Mouse (Mus musculus): Measurements from ENCODE around the gene Hlcs. TPM values are rescaled to one million over a fixed set of nuclear protein-coding genes. Genes with fewer than 3 reads are reported as not detected.

Gene Hlcs
- polyA plus RNA-seq, 1 experiment from 2014 or later, result 2.8 TPM

GRCm38 (mm10) chr16:94307942-94308341 lies 5.4 kb downstream of the Hlcs start:
- ATAC-seq, result no peak
- no peak overlapping the region for H3K9ac ChIP-seq (ENCODE audit: low read depth, low read length)
- no peaks in the 10 kb centered on the region for H3K36me3 ChIP-seq (ENCODE audit: control insufficient read depth, insufficient read depth)
- no peaks in the 10 kb centered on the region for H3K27me3 ChIP-seq (replicated peaks; ENCODE audit: control insufficient read depth, insufficient read depth, low read length)
- no peak for TF ChIP-seq CTCF (IDR thresholded peaks at IDR 0.05; ENCODE audit: low read depth)
- no peak overlapping the region for H3K4me3 ChIP-seq (ENCODE audit: low read depth, low read length)
- no peaks in the 10 kb centered on the region for H3K4me1 ChIP-seq (replicated peaks; ENCODE audit: control insufficient read depth, insufficient read depth, low read length)
- no peaks in the 10 kb centered on the region for H3K9me3 ChIP-seq (ENCODE audit: control insufficient read depth)
- no peak overlapping the region for H3K4me2 ChIP-seq (replicated peaks; ENCODE audit: low read depth)
- WGBS, result 59% methylated on average over 6 of the region's 6 CpGs
- no peak overlapping the region for H3K27ac ChIP-seq (ENCODE audit: low read depth, low read length)

DNA sequence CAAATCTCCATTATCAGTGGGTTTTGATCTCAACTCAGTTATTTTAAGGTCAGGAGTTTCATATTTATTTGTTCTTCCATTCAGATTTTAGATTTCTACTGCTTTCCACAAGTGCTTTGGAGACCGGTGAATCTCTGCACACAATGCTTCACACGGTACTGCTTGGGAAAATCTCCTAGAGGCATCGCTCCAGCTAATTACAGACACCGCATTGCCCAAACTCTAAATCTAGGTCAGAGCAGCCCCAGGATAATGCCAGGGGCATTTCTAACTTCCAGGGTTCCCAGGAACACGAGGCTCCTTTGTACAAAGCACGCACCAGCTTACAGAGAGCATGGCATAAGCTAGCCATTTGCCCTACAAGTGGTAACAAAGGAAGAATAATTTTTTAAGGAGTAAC lies 5.8 kb downstream of the Hlcs start:
- ATAC-seq, result no peak
- H3K27me3 ChIP-seq (replicated peaks; ENCODE audit: control insufficient read depth, insufficient read depth, low read length), result no peaks in the 10 kb centered on the region

DNA sequence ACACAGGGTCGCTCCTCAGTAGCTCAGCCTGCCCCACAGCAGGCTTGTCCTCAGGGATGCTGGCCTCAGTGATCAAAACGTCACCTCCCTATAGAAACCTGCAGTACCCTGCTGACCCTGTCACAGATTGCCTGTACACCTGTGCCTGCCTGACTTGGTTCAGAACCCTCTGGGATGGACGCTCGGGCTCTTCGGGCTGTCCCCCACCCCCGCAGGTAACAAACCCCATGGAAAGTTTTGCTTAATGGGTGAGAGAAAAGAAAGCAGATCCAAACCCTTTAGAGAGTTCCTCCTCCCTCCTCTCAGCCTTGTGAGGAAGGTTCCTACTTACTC lies 10.2 kb downstream of the Hlcs start:
- H3K36me3 ChIP-seq (ENCODE audit: control insufficient read depth, insufficient read depth), result no peaks in the 10 kb centered on the region
- no peaks in the 10 kb centered on the region for H3K27me3 ChIP-seq (replicated peaks; ENCODE audit: control insufficient read depth, insufficient read depth, low read length)
- H3K27ac ChIP-seq (ENCODE audit: low read depth, low read length), result no peak overlapping the region
- H3K4me3 ChIP-seq (ENCODE audit: low read depth, low read length), result 0 out of 2 replicates have a peak overlapping the region, but pooled peaks have one; percentile 9
- H3K9ac ChIP-seq (ENCODE audit: low read depth, low read length), result no peak overlapping the region
- H3K9me3 ChIP-seq (ENCODE audit: control insufficient read depth), result no peaks in the 10 kb centered on the region
- ATAC-seq, result no peak
- no peaks in the 10 kb centered on the region; the same call in 1 of the 2 replicates for H3K4me1 ChIP-seq (replicated peaks; ENCODE audit: control insufficient read depth, insufficient read depth, low read length)
- TF ChIP-seq CTCF (IDR thresholded peaks at IDR 0.05; ENCODE audit: low read depth), result no peak
- 29% methylated on average over 6 of the region's 6 CpGs for WGBS
- H3K4me2 ChIP-seq (replicated peaks; ENCODE audit: low read depth), result peak overlapping the region; percentile 55

More for the DNA sequence above, 5.8 kb downstream of the Hlcs start:
- no peak overlapping the region for H3K4me2 ChIP-seq (replicated peaks; ENCODE audit: low read depth)
- no peaks in the 10 kb centered on the region for H3K36me3 ChIP-seq (ENCODE audit: control insufficient read depth, insufficient read depth)
- no peak for TF ChIP-seq CTCF (IDR thresholded peaks at IDR 0.05; ENCODE audit: low read depth)
- WGBS, result 76% methylated on average over 6 of the region's 6 CpGs
- H3K4me1 ChIP-seq (replicated peaks; ENCODE audit: control insufficient read depth, insufficient read depth, low read length), result no peaks in the 10 kb centered on the region; the same call in 1 of the 2 replicates
- H3K27ac ChIP-seq (ENCODE audit: low read depth, low read length), result no peak overlapping the region
- H3K9ac ChIP-seq (ENCODE audit: low read depth, low read length), result no peak overlapping the region
- no peaks in the 10 kb centered on the region for H3K9me3 ChIP-seq (ENCODE audit: control insufficient read depth)
- H3K4me3 ChIP-seq (ENCODE audit: low read depth, low read length), result no peak overlapping the region

DNA sequence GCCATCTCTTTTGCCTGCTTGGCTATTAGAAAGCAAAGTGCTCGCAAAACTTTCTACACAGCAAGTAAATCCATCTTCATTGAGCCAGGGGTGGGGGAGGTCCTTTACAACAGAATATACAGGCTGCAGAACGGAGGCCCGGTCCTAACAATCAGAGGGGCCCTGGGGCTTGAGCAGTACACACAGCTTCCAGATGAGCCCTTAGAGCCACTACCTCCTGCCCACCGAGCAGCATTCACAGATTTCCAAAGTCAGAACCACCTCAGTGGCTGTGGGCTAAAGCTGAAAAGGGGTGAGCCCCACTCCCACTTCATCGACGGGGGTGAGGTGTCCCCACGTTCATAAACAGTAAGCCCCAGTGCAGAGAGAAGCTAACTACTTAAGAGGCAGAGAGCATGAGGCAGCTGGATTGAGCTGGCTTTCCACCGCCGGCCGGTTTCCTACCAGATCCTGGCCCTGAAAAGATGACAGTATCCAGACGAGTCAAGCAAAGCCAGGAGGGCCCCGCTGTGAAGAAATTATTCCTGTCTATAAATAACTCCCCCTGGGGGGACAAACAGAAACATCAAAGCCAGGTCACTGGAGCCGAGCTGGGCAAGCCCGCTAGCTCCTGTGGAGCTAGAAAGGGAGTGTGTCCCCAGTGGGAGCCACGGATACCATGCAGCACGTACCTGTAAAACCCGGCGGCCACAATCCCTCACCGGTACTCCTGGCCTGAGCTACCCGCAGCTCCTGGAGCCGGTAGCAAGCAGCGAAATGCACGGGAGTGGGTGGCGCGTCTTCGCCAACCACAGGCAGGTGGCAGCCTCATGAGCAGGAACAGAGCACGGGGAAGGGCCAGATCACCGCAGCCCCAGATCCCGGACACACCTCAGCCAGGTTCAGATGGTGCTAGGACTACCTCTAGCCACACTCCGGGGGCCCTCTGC lies 10.8 kb downstream of the Hlcs start:
- peak; percentile 65 for ATAC-seq
- Histone ChIP-seq H3K27me3 (replicated peaks; ENCODE audit: control insufficient read depth, insufficient read depth, low read length) (no peaks in the 10 kb centered on the region), H3K36me3 (ENCODE audit: control insufficient read depth, insufficient read depth) (no peaks in the 10 kb centered on the region), H3K4me2 (replicated peaks; ENCODE audit: low read depth) (peak overlapping the region; percentile 55), H3K4me1 (replicated peaks; ENCODE audit: control insufficient read depth, insufficient read depth, low read length) (no peaks in the 10 kb centered on the region; the same call in 1 of the 2 replicates), H3K9ac (ENCODE audit: low read depth, low read length) (no peak overlapping the region), H3K4me3 (ENCODE audit: low read depth, low read length) (0 out of 2 replicates have a peak overlapping the region, but pooled peaks have one; percentile 9), H3K9me3 (ENCODE audit: control insufficient read depth) (no peaks in the 10 kb centered on the region), H3K27ac (ENCODE audit: low read depth, low read length) (no peak overlapping the region; the same call in 1 of the 2 replicates)
- peak; percentile 60 for TF ChIP-seq CTCF (IDR thresholded peaks at IDR 0.05; ENCODE audit: low read depth)
- 13% methylated on average over 30 of the region's 30 CpGs for WGBS

DNA sequence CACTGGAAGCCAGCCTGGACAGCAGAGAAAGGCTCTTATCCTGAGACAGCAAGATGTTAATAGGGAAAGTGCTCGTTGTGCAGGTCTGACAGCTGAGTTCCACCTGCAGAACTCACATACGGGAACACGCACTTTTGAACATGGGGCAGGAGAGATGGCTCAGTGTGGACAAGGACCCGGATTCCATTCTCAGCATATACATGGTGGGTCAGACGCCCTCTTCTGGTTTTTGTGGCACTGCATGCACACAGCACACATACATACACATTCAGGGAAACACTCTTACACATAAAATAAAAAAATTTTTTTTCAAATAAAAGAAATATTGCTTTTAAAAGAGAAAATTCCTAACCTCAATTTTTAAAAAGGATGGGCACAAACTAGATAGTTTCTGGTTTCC lies 11.7 kb downstream of the Hlcs start:
- no peak overlapping the region for H3K27ac ChIP-seq (ENCODE audit: low read depth, low read length)
- no peaks in the 10 kb centered on the region; the same call in 1 of the 2 replicates for H3K4me1 ChIP-seq (replicated peaks; ENCODE audit: control insufficient read depth, insufficient read depth, low read length)
- peak; percentile 27; the same call in 1 of the 2 replicates for TF ChIP-seq CTCF (IDR thresholded peaks at IDR 0.05; ENCODE audit: low read depth)
- no peak overlapping the region for H3K9ac ChIP-seq (ENCODE audit: low read depth, low read length)
- H3K4me3 ChIP-seq (ENCODE audit: low read depth, low read length), result no peak overlapping the region
- H3K4me2 ChIP-seq (replicated peaks; ENCODE audit: low read depth), result no peak overlapping the region
- 85% methylated on average over 5 of the region's 5 CpGs for WGBS
- H3K36me3 ChIP-seq (ENCODE audit: control insufficient read depth, insufficient read depth), result no peaks in the 10 kb centered on the region
- no peaks in the 10 kb centered on the region for H3K27me3 ChIP-seq (replicated peaks; ENCODE audit: control insufficient read depth, insufficient read depth, low read length)
- no peak for ATAC-seq
- no peaks in the 10 kb centered on the region for H3K9me3 ChIP-seq (ENCODE audit: control insufficient read depth)

DNA sequence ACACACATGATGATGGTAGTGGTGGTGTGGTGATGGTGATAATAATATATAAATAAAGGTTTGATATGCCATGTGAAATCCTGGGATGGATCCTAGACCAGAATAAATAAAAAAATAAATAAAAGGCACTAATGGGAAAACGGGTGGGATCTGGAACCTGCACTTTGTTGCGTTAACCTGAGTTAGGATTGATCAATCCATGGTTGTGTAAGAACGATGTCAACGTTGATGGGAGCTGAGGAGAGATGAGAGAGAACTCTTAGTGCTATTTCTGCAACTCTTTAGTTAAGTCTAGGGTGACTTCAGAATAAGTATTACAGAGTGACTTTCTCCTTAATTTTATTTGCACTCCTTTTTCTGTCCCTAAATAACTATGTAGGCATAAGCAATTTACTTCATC lies 12.2 kb downstream of the Hlcs start:
- Histone ChIP-seq H3K4me2 (replicated peaks; ENCODE audit: low read depth) (no peak overlapping the region), H3K4me1 (replicated peaks; ENCODE audit: control insufficient read depth, insufficient read depth, low read length) (no peaks in the 10 kb centered on the region; the same call in 1 of the 2 replicates), H3K27ac (ENCODE audit: low read depth, low read length) (no peak overlapping the region), H3K4me3 (ENCODE audit: low read depth, low read length) (no peak overlapping the region), H3K27me3 (replicated peaks; ENCODE audit: control insufficient read depth, insufficient read depth, low read length) (no peaks in the 10 kb centered on the region), H3K36me3 (ENCODE audit: control insufficient read depth, insufficient read depth) (no peaks in the 10 kb centered on the region), H3K9me3 (ENCODE audit: control insufficient read depth) (no peaks in the 10 kb centered on the region), H3K9ac (ENCODE audit: low read depth, low read length) (no peak overlapping the region)
- no peak for TF ChIP-seq CTCF (IDR thresholded peaks at IDR 0.05; ENCODE audit: low read depth)
- ATAC-seq, result no peak
- 88% methylated on average over 4 of the region's 4 CpGs for whole genome bisulfite sequencing

Data from intestine, postnatal 0 days (tissue).